Mouse (Mus musculus) olfactory bulb, adult 2 months (tissue): ENCODE measurements around the gene Sprr2a3.

Experiments used
- CTCF ChIP-seq: fragments of 200-500 bp; IDR thresholded peaks from 2 replicates; pipeline ENCODE4 v1.5.1; 2012; ENCODE audit warnings: low read depth, mild to moderate bottlenecking, low read length, moderate library complexity; ENCODE audit not compliant: insufficient read depth
- POLR2A ChIP-seq: fragments of 200-500 bp; IDR thresholded peaks from 2 replicates; pipeline ENCODE4 v1.6.1; 2012; ENCODE audit warnings: mild to moderate bottlenecking, low read depth, low read length, moderate library complexity; ENCODE audit not compliant: insufficient read depth

- TF ChIP-seq CTCF: no peak
- TF ChIP-seq POLR2A: no peak
These were observed 32.2 kb downstream of the Sprr2a3 start for GRCm38 (mm10) chr3:92317384-92317783.
